Mouse (Mus musculus): ENCODE measurements at regions not wholly inside any gene's neighbourhood (a gene's known extent, or its start where the extent isn't known, plus 50 kb on each side); places are given as distances from the start of the nearest gene placed in this dataset.
A peak's percentile ranks its signal among the peaks of the same experiment; 100 is the strongest.
"Not testable (repeated sequence)": the region's sequence is repeated elsewhere in the genome, so short reads cannot be mapped to it uniquely, and the experiment has no call there.

DNA sequence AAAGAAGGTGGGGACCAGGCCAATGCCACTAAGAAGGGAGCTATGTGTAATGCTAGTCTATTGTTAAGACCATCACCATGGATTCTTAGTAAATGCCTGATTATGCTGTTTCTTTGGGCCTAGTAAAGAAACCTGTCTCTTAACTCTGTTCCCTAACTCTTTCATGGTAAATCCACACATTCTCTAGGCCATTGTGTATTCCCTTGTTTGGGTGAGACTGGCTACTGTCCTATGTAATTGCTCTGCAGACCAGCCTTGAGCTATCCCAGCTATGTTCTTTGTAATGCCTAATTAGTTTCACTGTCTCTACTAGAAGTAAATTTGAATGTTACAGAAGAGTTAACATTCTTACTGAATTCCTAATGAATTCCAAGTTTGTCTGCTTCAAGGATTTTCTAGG lies 186.9 kb upstream of the Gm10750 start:
- DNase-seq (ENCODE audit: low spot score): no peak
- no peaks in the 10 kb centered on the region for H3K36me3 ChIP-seq (ENCODE audit: control insufficient read depth, insufficient read depth, low read length)
- H3K4me1 ChIP-seq (replicated peaks; ENCODE audit: control insufficient read depth, insufficient read depth, low read length): no peaks in the 10 kb centered on the region
- H3K9ac ChIP-seq (ENCODE audit: low read length): no peak overlapping the region
- no peak overlapping the region for H3K27ac ChIP-seq (ENCODE audit: low read depth, low read length)
- ATAC-seq (replicated peaks; ENCODE audit: low FRiP score): no peak
- no peak overlapping the region for H3K4me3 ChIP-seq (ENCODE audit: low read depth, low read length)
- H3K27me3 ChIP-seq (ENCODE audit: control insufficient read depth, insufficient read depth, low read length): no peaks in the 10 kb centered on the region
- no peaks in the 10 kb centered on the region for H3K9me3 ChIP-seq (ENCODE audit: control insufficient read depth, low read length)
- no peak overlapping the region for H3K4me2 ChIP-seq (ENCODE audit: low read depth, low read length, severe bottlenecking)

DNA sequence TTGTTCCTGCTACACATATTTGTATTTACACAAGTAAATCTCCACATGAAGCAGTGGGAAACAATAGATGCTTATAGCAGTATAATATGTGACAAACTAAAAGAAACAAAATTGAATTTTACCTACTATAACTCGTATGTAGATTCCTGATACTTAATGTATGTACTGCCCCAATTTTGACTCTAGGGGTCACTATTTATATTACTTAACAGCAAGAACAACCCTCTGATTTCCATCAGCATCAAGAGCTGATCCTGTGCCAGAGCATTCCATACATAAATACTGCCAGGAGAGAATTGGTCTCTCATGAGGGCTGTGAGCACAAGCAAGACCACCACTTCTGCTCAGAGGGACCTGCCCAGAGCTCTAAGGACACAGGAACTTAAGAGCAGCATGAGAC lies 178.7 kb upstream of the Gm10750 start:
- H3K9me3 ChIP-seq (ENCODE audit: control insufficient read depth, low read length): no peaks in the 10 kb centered on the region
- H3K4me3 ChIP-seq (ENCODE audit: low read depth, low read length): no peak overlapping the region
- H3K36me3 ChIP-seq (ENCODE audit: control insufficient read depth, insufficient read depth, low read length): no peaks in the 10 kb centered on the region
- DNase-seq (ENCODE audit: low spot score) (no peak), ATAC-seq (replicated peaks; ENCODE audit: low FRiP score) (no peak)
- H3K4me2 ChIP-seq (ENCODE audit: low read depth, low read length, severe bottlenecking): no peak overlapping the region
- 82% methylated on average over 1 of the region's 1 CpGs for WGBS
- no peaks in the 10 kb centered on the region for H3K4me1 ChIP-seq (replicated peaks; ENCODE audit: control insufficient read depth, insufficient read depth, low read length)
- H3K9ac ChIP-seq (ENCODE audit: low read length): no peak overlapping the region
- H3K27me3 ChIP-seq (ENCODE audit: control insufficient read depth, insufficient read depth, low read length): no peaks in the 10 kb centered on the region
- H3K27ac ChIP-seq (ENCODE audit: low read depth, low read length): no peak overlapping the region

DNA sequence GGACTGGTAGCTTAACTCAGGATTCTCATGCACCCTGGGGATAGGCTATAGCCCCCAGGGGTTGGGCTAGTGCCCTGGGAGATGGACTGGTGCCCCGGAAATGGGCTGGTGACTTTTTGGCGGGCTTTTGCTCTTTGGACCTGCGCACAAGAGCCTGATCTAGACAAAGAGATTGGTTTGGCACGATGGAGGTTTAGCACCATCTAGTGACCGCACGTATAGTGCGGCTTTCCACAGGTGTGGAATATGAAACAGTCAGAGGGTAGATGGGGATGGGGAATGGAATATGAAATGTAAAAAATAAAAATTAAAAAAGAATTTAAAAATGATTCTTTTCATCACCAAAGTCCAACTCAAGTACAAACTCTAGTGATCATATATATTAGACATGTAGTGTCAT lies 141.4 kb upstream of the Gm10750 start:
- WGBS: 20% methylated on average over 7 of the region's 7 CpGs
- peak; percentile 75 for ATAC-seq (replicated peaks; ENCODE audit: low FRiP score)
- not testable (repeated sequence) for H3K4me2 ChIP-seq (ENCODE audit: low read depth, low read length, severe bottlenecking)

DNA sequence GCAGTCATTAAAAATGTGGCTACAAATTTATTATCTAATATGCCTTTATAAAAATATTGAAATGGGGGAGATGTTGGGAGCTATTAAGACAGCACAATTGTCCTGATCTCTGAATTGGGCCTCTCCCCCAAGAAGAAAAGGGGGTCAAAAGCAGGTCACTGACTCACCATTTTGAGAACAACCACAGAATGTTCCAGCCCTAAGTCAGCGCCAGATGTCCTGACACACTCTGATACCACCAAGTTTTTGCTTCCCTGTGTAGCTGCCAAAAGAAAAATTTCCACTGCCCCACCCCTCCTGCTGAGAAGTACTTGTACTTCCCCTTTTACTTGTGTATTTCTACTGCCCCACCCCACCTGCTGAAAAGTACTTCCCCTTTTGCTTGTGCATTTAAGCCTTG lies 92.5 kb upstream of the Gm10750 start:
- WGBS: 88% methylated on average over 1 of the region's 1 CpGs
- H3K9ac ChIP-seq (ENCODE audit: low read length); DNase-seq (ENCODE audit: low spot score); H3K4me3 ChIP-seq (ENCODE audit: low read depth, low read length); ATAC-seq (replicated peaks; ENCODE audit: low FRiP score); H3K27ac ChIP-seq (ENCODE audit: low read depth, low read length); H3K4me1 ChIP-seq (replicated peaks; ENCODE audit: control insufficient read depth, insufficient read depth, low read length); H3K36me3 ChIP-seq (ENCODE audit: control insufficient read depth, insufficient read depth, low read length); H3K4me2 ChIP-seq (ENCODE audit: low read depth, low read length, severe bottlenecking); H3K27me3 ChIP-seq (ENCODE audit: control insufficient read depth, insufficient read depth, low read length); H3K9me3 ChIP-seq (ENCODE audit: control insufficient read depth, low read length): not testable (repeated sequence)

More for the DNA sequence above, 141.4 kb upstream of the Gm10750 start:
- not testable (repeated sequence) for H3K4me1 ChIP-seq (replicated peaks; ENCODE audit: control insufficient read depth, insufficient read depth, low read length); H3K27ac ChIP-seq (ENCODE audit: low read depth, low read length); H3K36me3 ChIP-seq (ENCODE audit: control insufficient read depth, insufficient read depth, low read length); H3K9ac ChIP-seq (ENCODE audit: low read length); H3K4me3 ChIP-seq (ENCODE audit: low read depth, low read length); H3K27me3 ChIP-seq (ENCODE audit: control insufficient read depth, insufficient read depth, low read length); H3K9me3 ChIP-seq (ENCODE audit: control insufficient read depth, low read length); DNase-seq (ENCODE audit: low spot score)

DNA sequence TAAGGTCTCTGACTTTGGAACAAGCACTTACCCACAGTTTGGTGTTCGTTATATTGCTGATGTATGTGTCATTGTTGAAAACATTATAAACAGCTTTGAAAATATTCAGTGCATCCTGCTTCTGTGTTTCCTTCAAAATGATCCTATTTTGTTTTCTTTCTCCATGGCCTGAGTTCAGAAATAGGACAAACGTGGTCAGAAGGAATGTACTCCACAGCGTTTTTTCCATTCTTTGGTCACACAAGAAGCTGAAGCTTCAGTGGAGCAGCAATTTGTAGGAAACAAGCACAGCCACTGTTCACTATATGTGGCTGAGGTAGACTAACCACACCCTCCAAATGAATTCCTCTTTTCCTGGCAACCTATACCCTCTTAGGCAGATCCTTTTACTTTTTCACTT lies 75.1 kb upstream of the Gm10750 start:
- Histone ChIP-seq H3K9me3 (ENCODE audit: control insufficient read depth, low read length) (no peaks in the 10 kb centered on the region), H3K4me1 (replicated peaks; ENCODE audit: control insufficient read depth, insufficient read depth, low read length) (no peaks in the 10 kb centered on the region), H3K4me2 (ENCODE audit: low read depth, low read length, severe bottlenecking) (no peak overlapping the region), H3K27me3 (ENCODE audit: control insufficient read depth, insufficient read depth, low read length) (no peaks in the 10 kb centered on the region), H3K9ac (ENCODE audit: low read length) (no peak overlapping the region), H3K27ac (ENCODE audit: low read depth, low read length) (no peak overlapping the region), H3K36me3 (ENCODE audit: control insufficient read depth, insufficient read depth, low read length) (no peaks in the 10 kb centered on the region), H3K4me3 (ENCODE audit: low read depth, low read length) (no peak overlapping the region)
- DNase-seq (ENCODE audit: low spot score) (no peak), ATAC-seq (replicated peaks; ENCODE audit: low FRiP score) (no peak)
- WGBS: 58% methylated on average over 3 of the region's 3 CpGs

Measured in forebrain, embryonic 11.5 days (tissue).